Mouse (Mus musculus) forebrain, postnatal 0 days (tissue): ENCODE results near the gene Hoxb9. TPM values are rescaled to one million over a fixed set of nuclear protein-coding genes. Genes with fewer than 3 reads are reported as not detected.
A peak's percentile ranks its signal among the peaks of the same experiment; 100 is the strongest.

Experiments
- ATAC-seq: fragments of 200-750 bp; cut with Nextera tagmentation; 2 replicates; pipeline ENCODE4 v1.8.0; 2017; ENCODE audit warnings: mild to moderate bottlenecking, moderate library complexity
- DNase-seq: peaks from one replicate; pipeline ENCODE4 v3.0.0-alpha.2; 2015
- H3K27ac ChIP-seq: fragments of 300-500 bp; sonication (generic); 2 replicates; pipeline ENCODE4 v1.5.1; 2014; ENCODE audit warnings: low read depth, mild to moderate bottlenecking, antibody characterized with exemption, low read length, moderate library complexity, mixed read lengths
- H3K27me3 ChIP-seq: fragments of 300-500 bp; sonication (generic); 2 replicates; pipeline ENCODE4 v1.6.1; 2014; ENCODE audit warnings: mild to moderate bottlenecking, low read length, mixed read lengths; ENCODE audit not compliant: insufficient read depth
- H3K36me3 ChIP-seq: fragments of 300-500 bp; sonication (generic); 2 replicates; pipeline ENCODE4 v1.6.1; 2014; ENCODE audit warnings: mild to moderate bottlenecking, moderate library complexity; ENCODE audit not compliant: insufficient read depth
- H3K4me1 ChIP-seq: fragments of 300-500 bp; sonication (generic); 2 replicates; pipeline ENCODE4 v1.6.1; 2014; ENCODE audit warnings: antibody characterized with exemption; ENCODE audit not compliant: insufficient read depth
- H3K4me2 ChIP-seq: fragments of 300-500 bp; sonication (generic); 2 replicates; pipeline ENCODE4 v1.6.1; 2014; ENCODE audit warnings: low read depth, mild to moderate bottlenecking, moderate library complexity
- H3K4me3 ChIP-seq: fragments of 300-500 bp; sonication (generic); 2 replicates; pipeline ENCODE4 v1.5.1; 2014; ENCODE audit warnings: low read depth, low read length, mixed read lengths
- H3K9ac ChIP-seq: fragments of 300-500 bp; sonication (generic); 2 replicates; pipeline ENCODE4 v1.6.1; 2014; ENCODE audit warnings: mild to moderate bottlenecking
- H3K9me3 ChIP-seq: fragments of 300-500 bp; sonication (generic); 2 replicates; pipeline ENCODE4 v1.6.1; 2016; ENCODE audit warnings: low read length
- CTCF ChIP-seq: sonication (generic); IDR thresholded peaks from 2 replicates; pipeline ENCODE4 v1.5.1; 2016; ENCODE audit warnings: antibody characterized with exemption, control low read depth, low read depth
- WGBS: fragments of 180-500 bp; shearing (Covaris S2); extraction: QIAGEN DNeasy Blood & Tissue Kit; methylation state at CpG from one replicate; pipeline ENCODE4 v1.1.7; 2014; 5-methylcytosine and 5-hydroxymethylcytosine counted together
- polyA plus RNA-seq: library from polyadenylated mRNA; unstranded; fragments of >200 nt; fragmentation: Nextera tagmentation; extraction: Ambion mirVana; gene quantifications from 2 replicates; pipeline ENCODE4 v1.2.1, GENCODE M21; 2015
- total RNA-seq: library from RNA; depleted of rRNA; stranded (reverse); fragments of >200 nt; gene quantifications from 2 replicates; pipeline ENCODE4 v1.2.3, GENCODE M21; 2014

Gene Hoxb9
- total and polyA plus RNA-seq, 2 experiments from 2014 or later, result not detected

DNA sequence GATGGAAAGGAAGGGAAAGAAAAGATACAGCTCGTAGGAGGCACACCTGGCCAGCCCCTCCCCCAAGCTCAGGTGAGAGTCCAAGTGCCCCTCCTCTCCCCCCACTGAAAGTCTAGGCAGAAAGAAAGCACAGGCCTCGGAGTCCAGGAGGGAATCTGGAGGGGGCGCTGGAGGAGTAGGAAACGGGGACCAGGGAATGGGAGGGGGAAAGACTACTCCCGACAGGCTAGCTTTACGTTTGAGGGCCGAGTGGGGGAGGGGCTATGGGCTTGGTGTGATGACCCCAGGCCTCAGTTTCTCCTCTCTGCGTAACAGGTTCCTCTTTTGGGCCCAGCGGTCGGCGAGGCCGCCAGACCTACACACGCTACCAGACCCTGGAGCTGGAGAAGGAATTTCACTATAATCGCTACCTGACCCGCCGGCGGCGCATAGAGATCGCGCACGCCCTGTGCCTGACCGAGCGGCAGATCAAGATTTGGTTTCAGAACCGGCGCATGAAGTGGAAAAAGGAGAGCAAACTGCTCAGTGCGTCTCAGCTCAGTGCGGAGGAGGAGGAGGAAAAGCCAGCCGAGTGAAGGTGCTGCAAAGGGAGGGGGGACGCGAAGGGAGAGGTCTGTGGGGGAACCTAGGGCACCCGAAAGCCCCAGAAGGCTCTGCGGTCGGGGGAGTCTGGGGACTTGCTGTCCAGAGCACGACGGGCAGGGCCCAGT lies 29.3 kb downstream of the Hoxb9 start:
- WGBS, result 2% methylated on average over 34 of the region's 35 CpGs
- DNase-seq, result no peak
- H3K36me3 ChIP-seq, result no peaks in the 10 kb centered on the region
- no peak overlapping the region for H3K4me2 ChIP-seq
- H3K9ac ChIP-seq, result no peak overlapping the region
- ATAC-seq, result no peak
- H3K27ac ChIP-seq, result no peak overlapping the region
- no peak for TF ChIP-seq CTCF
- no peaks in the 10 kb centered on the region for H3K9me3 ChIP-seq
- H3K27me3 ChIP-seq, result peaks cover 100% of the 10 kb centered on the region
- H3K4me1 ChIP-seq, result no peaks in the 10 kb centered on the region
- no peak overlapping the region for H3K4me3 ChIP-seq

DNA sequence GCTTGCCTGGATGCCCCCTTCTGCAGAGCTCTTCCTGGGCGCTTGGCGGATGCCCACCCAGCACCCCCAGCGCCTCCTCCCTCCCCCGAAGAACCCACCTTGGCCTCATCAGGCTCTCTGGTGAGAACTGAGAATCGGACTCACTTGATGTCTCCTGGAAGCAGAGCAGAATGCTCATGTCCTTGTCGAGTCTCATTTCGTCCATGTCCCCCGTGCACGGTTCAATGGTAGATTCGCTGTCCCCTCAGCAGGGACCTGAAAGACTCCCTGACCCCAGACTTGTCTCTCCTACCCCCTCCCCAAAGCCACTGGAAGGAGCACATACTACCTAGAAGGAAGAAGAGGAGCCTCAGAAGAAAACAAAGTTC lies 29.8 kb downstream of the Hoxb9 start:
- ATAC-seq (no peak), DNase-seq (no peak)
- Histone ChIP-seq H3K27ac (no peak overlapping the region), H3K4me2 (no peak overlapping the region), H3K27me3 (peaks cover 100% of the 10 kb centered on the region), H3K9ac (no peak overlapping the region), H3K9me3 (no peaks in the 10 kb centered on the region), H3K4me3 (no peak overlapping the region), H3K4me1 (no peaks in the 10 kb centered on the region), H3K36me3 (no peaks in the 10 kb centered on the region)
- TF ChIP-seq CTCF, result no peak
- 8% methylated on average over 10 of the region's 10 CpGs for WGBS

- DNase-seq (no peak), ATAC-seq (no peak)
- TF ChIP-seq CTCF, result no peak
- Histone ChIP-seq H3K27ac (no peak overlapping the region), H3K4me2 (no peak overlapping the region), H3K4me1 (no peaks in the 10 kb centered on the region), H3K27me3 (peaks cover 100% of the 10 kb centered on the region), H3K9ac (no peak overlapping the region), H3K9me3 (no peaks in the 10 kb centered on the region), H3K36me3 (no peaks in the 10 kb centered on the region), H3K4me3 (no peak overlapping the region)
- WGBS, result 2% methylated on average over 15 of the region's 15 CpGs
Measured at GRCm38 (mm10) chr11:96301837-96302236, 30.6 kb downstream of the Hoxb9 start.

DNA sequence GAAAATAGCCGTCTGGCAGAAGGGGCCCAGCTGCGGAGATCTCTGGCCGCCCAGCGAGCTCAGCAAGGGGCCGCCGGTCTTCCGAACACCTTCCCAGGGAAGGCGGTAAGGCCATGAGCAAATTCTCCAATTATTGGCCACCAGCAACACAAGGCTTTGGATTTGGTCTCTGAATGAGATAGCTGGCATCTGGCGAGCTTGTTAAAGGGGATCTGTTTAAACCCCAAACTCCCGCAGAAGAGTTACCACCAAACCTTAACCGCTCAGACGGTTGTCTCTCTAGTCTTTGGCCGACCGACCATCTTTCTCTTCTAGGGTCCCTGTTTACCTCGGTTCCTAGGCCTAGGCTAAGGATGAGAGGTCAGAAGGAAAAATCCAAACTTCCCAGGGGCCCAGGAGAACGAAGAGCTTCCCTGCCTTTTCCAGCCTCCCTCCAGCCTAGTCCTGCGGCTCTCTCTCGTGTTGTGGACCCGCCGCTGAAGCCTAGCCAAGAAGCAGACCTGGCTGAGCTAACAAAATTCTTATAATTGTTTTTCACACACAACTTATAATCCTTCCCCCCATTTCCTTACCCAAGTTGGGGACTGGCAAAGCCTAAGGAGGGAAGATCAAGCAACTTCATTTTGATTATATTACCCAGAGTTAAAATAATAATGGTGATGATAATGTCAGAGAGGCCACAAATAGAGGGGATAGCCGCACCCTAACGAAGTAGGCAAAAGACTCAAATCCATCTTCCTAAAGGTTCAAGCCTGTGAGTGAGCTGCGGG lies 31.3 kb downstream of the Hoxb9 start:
- Histone ChIP-seq H3K36me3 (no peaks in the 10 kb centered on the region), H3K27ac (no peak overlapping the region), H3K9me3 (no peaks in the 10 kb centered on the region), H3K4me2 (no peak overlapping the region), H3K9ac (no peak overlapping the region), H3K4me3 (no peak overlapping the region), H3K4me1 (no peaks in the 10 kb centered on the region), H3K27me3 (peaks cover 100% of the 10 kb centered on the region)
- WGBS, result 4% methylated on average over 23 of the region's 23 CpGs
- no peak for TF ChIP-seq CTCF
- ATAC-seq, result no peak
- no peak for DNase-seq

DNA sequence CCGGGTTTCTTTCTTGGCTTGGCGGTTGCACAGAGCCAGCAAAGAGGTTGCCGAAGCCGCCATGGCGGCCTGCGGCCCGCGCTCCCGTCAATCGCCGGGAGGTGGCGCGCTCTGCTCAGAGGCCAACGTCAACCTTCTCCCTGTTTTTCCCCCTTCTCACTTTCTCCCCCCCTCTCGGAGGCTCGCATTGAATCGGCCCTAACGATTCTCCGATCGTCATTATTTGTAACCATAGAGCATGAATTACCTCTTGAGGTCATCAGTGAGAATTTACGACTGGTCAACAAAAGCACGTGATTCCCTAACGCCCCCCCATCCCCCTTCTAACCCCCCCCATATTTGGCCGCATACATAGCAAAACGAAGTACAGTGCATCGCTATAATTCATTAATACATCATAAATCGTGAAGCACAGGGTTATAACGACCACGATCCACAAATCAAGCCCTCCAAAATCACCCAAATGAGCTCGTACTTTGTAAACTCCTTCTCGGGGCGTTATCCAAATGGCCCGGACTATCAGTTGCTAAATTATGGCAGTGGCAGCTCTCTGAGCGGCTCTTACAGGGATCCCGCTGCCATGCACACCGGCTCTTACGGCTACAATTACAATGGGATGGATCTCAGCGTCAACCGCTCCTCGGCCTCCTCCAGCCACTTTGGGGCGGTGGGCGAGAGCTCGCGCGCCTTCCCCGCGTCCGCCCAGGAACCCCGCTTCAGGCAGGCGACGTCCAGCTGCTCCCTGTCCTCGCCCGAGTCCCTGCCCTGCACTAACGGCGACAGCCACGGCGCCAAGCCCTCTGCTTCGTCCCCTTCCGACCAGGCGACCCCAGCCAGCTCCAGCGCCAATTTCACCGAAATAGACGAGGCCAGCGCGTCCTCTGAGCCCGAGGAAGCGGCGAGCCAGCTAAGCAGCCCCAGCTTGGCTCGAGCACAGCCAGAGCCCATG lies 32.2 kb downstream of the Hoxb9 start, which contains the start of gene Hoxb5:
Gene Hoxb5 (plus strand): TSS at position 186 of the 949 bp plus-strand sequence.
- no peak within 1 kb of the TSS for H3K4me2 ChIP-seq
- no peak within 1 kb of the TSS for H3K4me3 ChIP-seq
- no peaks in the 10 kb centered on the region for H3K9me3 ChIP-seq
- H3K36me3 ChIP-seq, result no peaks in the 10 kb centered on the region
- peaks cover 100% of the 10 kb centered on the region for H3K27me3 ChIP-seq
- peak; percentile 85 for TF ChIP-seq CTCF
- H3K27ac ChIP-seq, result no peak within 1 kb of the TSS
- no peaks in the 10 kb centered on the region for H3K4me1 ChIP-seq
- DNase-seq, result peak; percentile 75
- no peak within 1 kb of the TSS for H3K9ac ChIP-seq
- 2% methylated on average over 69 of the region's 69 CpGs for WGBS
- ATAC-seq, result no peak; the same call in 1 of the 2 replicates

- no peaks in the 10 kb centered on the region for H3K4me1 ChIP-seq
- H3K9ac ChIP-seq, result no peak overlapping the region
- H3K4me2 ChIP-seq, result no peak overlapping the region
- ATAC-seq, result no peak
- no peak overlapping the region for H3K4me3 ChIP-seq
- WGBS, result 1% methylated on average over 38 of the region's 38 CpGs
- H3K27ac ChIP-seq, result no peak overlapping the region
- H3K36me3 ChIP-seq, result no peaks in the 10 kb centered on the region
- peaks cover 100% of the 10 kb centered on the region for H3K27me3 ChIP-seq
- no peak for TF ChIP-seq CTCF
- no peak for DNase-seq
- H3K9me3 ChIP-seq, result no peaks in the 10 kb centered on the region
Measured at GRCm38 (mm10) chr11:96304381-96305195, 33.3 kb downstream of the Hoxb9 start.
